Mouse (Mus musculus): ENCODE results near the gene Espn.

Gene Espn

GRCm38 (mm10) chr4:152103025-152103424 lies 49.1 kb downstream of the Espn start:
- no peak for ATAC-seq (ENCODE audit: insufficient number of reproducible peaks, low FRiP score, low TSS enrichment)

- ATAC-seq (ENCODE audit: insufficient number of reproducible peaks, low FRiP score, low TSS enrichment), result no peak
These were observed 50.2 kb downstream of the Espn start for GRCm38 (mm10) chr4:152101921-152102320.

- ATAC-seq (ENCODE audit: insufficient number of reproducible peaks, low FRiP score, low TSS enrichment), result no peak
These were observed 51.0 kb downstream of the Espn start for GRCm38 (mm10) chr4:152101081-152101653.

- ATAC-seq (ENCODE audit: insufficient number of reproducible peaks, low FRiP score, low TSS enrichment), result no peak
These were observed 51.6 kb downstream of the Espn start for GRCm38 (mm10) chr4:152100541-152100940.

GRCm38 (mm10) chr4:152097911-152098799 lies 54.0 kb downstream of the Espn start:
- no peak for ATAC-seq (ENCODE audit: insufficient number of reproducible peaks, low FRiP score, low TSS enrichment)

- no peak for ATAC-seq (ENCODE audit: insufficient number of reproducible peaks, low FRiP score, low TSS enrichment)
These were observed 55.2 kb downstream of the Espn start for GRCm38 (mm10) chr4:152096927-152097326.

- no peak for ATAC-seq (ENCODE audit: insufficient number of reproducible peaks, low FRiP score, low TSS enrichment)
These were observed 55.9 kb downstream of the Espn start for GRCm38 (mm10) chr4:152095937-152096910.

- ATAC-seq (ENCODE audit: insufficient number of reproducible peaks, low FRiP score, low TSS enrichment), result no peak
These were observed 57.9 kb downstream of the Espn start for GRCm38 (mm10) chr4:152094233-152094632.

GRCm38 (mm10) chr4:152092751-152093293 lies 59.3 kb downstream of the Espn start:
- no peak for ATAC-seq (ENCODE audit: insufficient number of reproducible peaks, low FRiP score, low TSS enrichment)

- ATAC-seq (ENCODE audit: insufficient number of reproducible peaks, low FRiP score, low TSS enrichment), result no peak
These were observed 62.0 kb downstream of the Espn start for GRCm38 (mm10) chr4:152090191-152090590.

- ATAC-seq (ENCODE audit: insufficient number of reproducible peaks, low FRiP score, low TSS enrichment), result no peak
These were observed 63.5 kb downstream of the Espn start for GRCm38 (mm10) chr4:152088556-152089120.

GRCm38 (mm10) chr4:152088133-152088532 lies 64.0 kb downstream of the Espn start:
- ATAC-seq (ENCODE audit: insufficient number of reproducible peaks, low FRiP score, low TSS enrichment), result no peak

- ATAC-seq (ENCODE audit: insufficient number of reproducible peaks, low FRiP score, low TSS enrichment), result no peak
These were observed 64.7 kb downstream of the Espn start for GRCm38 (mm10) chr4:152087211-152088081.

GRCm38 (mm10) chr4:152086505-152087210 lies 65.5 kb downstream of the Espn start:
- no peak for ATAC-seq (ENCODE audit: insufficient number of reproducible peaks, low FRiP score, low TSS enrichment)

GRCm38 (mm10) chr4:152084616-152085015 lies 67.6 kb downstream of the Espn start:
- ATAC-seq (ENCODE audit: insufficient number of reproducible peaks, low FRiP score, low TSS enrichment), result no peak

GRCm38 (mm10) chr4:152083611-152084220 lies 68.5 kb downstream of the Espn start:
- ATAC-seq (ENCODE audit: insufficient number of reproducible peaks, low FRiP score, low TSS enrichment), result no peak

- ATAC-seq (ENCODE audit: insufficient number of reproducible peaks, low FRiP score, low TSS enrichment), result no peak
These were observed 72.2 kb downstream of the Espn start for GRCm38 (mm10) chr4:152079931-152080330.

GRCm38 (mm10) chr4:152079261-152079660 lies 72.9 kb downstream of the Espn start:
- ATAC-seq (ENCODE audit: insufficient number of reproducible peaks, low FRiP score, low TSS enrichment), result no peak
